Mouse (Mus musculus) cerebellum, postnatal 4 days (tissue): Measurements from ENCODE around the gene Fat2.
A peak's percentile ranks its signal among the peaks of the same experiment; 100 is the strongest.

Experiments used
- DNase-seq, 2 experiments: peaks; one replicate each; pipeline ENCODE4 v3.0.0; 2022; ENCODE audit warnings: low spot score in 2 of 2, mixed read lengths in 1 of 2

Fat2 gene

GRCm38 (mm10) chr11:55329868-55330772 lies 6.2 kb downstream of the Fat2 start:
- DNase-seq = no peak

- no peak for DNase-seq
Observed at GRCm38 (mm10) chr11:55327558-55328409, 8.6 kb downstream of the Fat2 start.

GRCm38 (mm10) chr11:55327111-55327510 lies 9.3 kb downstream of the Fat2 start:
- no peak for DNase-seq

DNA sequence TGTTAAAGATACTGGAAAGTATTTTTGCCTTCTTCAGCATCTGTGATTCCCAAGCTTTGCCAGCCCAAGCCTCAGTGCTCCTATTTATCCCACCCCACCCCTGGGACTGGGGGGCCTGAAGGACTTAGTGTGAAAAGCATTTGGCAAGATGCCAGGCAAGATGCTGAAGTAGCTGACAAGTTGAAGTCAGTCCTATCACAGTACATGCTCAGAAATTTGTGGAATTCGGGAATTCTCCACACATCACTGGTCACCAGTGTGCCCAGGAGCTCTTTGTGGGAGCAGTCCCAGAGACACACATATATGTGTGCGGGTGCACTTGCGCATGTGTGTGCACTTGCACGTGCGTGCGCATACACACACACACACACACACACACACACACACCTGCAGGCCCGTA lies 10.2 kb downstream of the Fat2 start:
- DNase-seq = no peak

- peak in 1 of 2 experiments; percentile 65 for DNase-seq
Observed at GRCm38 (mm10) chr11:55323854-55324253, 12.5 kb downstream of the Fat2 start.

GRCm38 (mm10) chr11:55320990-55321389 lies 15.4 kb downstream of the Fat2 start:
- DNase-seq = no peak

DNA sequence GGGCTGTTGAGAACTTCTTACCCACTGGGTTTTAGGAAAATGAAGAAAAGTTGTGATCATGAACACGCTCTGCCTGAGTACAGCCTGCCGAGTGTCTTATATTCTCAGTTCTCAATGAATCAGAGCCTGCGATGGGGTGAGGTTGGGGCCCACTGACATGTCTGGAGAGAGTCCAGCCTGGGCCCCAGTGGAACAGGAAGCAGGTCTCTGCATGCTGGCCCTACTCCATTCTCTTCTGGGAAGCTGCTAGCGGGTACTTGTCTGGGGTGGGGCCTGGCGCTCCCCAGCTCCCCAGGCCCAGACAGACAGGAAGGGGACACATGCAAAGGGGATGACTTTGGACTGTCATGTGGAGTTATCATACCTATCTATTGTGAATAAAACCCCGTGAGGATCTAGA lies 20.4 kb downstream of the Fat2 start:
- no peak for DNase-seq

- DNase-seq = no peak
Observed at GRCm38 (mm10) chr11:55314704-55315047, 21.7 kb downstream of the Fat2 start.

DNA sequence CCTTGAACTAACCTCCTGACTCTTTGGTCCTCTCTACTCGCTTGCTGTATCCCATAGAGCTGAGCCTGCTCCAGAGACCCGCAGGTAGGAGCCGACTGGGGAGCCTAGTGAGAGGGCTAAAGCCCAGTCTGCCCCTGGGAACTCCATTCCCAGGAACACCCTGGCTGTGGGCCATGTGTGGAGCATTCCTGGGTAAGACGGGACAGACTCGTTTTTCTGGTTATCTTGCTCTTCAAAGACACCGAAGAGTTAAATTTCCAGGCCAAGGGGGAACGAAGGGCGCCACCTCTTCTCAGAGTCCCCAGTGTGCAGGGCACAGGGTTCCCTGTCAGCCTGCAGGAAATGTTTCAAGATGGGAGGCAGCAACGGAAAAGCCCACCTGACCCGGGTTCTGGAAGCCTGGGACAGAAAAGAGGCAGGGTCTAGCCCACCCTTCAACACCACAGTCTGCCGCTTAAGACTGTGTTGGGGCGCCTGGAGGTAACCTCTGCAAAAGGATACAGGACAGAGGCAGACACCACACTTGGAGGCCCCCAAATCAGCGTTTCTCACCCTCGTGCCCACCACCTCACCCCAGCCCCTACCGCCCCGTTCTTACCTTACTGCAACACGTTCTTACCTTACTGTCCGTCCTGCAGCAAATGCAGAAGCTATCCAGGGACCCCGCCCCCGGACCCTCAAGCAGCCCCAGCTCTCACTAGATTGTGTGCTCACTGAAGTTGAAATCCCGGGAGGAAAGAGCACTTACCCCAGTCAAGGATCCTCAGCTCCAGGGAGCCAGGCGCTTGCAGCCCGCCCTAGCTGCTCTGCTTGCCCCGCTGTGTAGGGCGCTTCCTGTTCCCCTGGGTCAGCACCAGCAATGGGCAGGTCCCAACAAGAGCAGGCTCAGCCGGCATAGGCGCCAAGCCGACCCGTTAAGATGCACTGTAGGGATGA lies 22.3 kb downstream of the Fat2 start:
- no peak for DNase-seq

- no peak for DNase-seq
Observed at GRCm38 (mm10) chr11:55302350-55302749, 34.0 kb downstream of the Fat2 start.

- DNase-seq = no peak
Observed at GRCm38 (mm10) chr11:55293179-55293578, 43.2 kb downstream of the Fat2 start.

GRCm38 (mm10) chr11:55291901-55292300 lies 44.5 kb downstream of the Fat2 start:
- no peak for DNase-seq

GRCm38 (mm10) chr11:55289851-55290391 lies 46.4 kb downstream of the Fat2 start:
- DNase-seq = no peak

- peak in 1 of 2 experiments; percentile 45 for DNase-seq
Observed at GRCm38 (mm10) chr11:55274756-55275155, 61.6 kb downstream of the Fat2 start.

DNA sequence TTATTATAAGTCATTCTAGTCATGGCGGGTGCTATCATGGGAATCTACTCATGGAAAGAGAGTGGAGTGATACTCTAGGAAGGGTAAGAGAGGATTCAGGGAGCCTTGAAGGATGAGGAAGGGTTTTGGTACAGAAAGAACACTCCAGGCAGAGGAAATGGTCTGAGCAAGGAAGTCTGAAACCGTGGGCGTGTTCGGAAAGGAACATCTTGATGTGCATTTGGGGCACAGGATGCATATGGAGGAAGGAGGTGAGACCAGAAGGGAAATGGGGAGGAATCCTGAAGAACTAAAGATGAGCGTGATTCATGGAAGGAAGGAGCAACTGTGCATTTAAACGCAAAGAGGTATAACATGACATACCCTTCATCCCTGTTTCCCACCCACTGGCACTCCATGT lies 67.8 kb downstream of the Fat2 start:
- DNase-seq = no peak

DNA sequence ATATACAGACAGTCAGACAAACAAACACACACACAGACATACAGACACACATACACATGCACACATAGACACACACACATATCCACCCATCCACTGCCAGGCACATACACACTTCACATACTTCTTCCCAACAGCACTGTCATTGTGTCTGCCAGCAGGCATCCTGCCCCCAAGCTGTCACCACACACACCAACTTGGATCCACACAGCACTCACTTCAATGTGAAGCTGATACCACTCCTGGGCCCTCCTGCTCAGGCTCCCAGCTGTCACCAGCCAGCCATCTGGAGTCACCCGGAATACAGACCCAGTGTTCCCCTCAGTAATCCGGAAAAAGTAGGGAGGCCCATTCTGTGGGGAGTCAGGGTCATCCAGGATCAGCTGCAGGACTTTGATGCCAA lies 70.7 kb downstream of the Fat2 start:
- DNase-seq = no peak

DNA sequence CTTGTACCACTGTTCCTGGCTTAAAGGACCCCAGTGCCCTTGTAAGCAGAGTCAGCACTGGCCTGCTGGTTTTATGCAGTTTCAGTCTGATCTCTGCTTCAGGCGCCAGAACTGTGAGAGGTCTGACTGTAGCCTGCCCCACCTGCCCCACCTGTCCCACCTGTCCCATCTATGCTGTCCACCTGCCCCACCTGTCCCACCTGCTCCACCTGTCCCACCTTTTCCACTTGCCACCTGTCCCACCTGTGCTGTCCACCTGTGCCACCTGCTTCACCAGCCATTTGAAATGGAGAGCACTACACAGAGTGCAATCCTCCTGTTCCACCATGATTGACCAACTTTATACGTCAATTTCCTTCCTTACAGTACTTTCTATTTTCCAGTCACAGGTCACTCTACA lies 72.0 kb downstream of the Fat2 start:
- no peak for DNase-seq

DNA sequence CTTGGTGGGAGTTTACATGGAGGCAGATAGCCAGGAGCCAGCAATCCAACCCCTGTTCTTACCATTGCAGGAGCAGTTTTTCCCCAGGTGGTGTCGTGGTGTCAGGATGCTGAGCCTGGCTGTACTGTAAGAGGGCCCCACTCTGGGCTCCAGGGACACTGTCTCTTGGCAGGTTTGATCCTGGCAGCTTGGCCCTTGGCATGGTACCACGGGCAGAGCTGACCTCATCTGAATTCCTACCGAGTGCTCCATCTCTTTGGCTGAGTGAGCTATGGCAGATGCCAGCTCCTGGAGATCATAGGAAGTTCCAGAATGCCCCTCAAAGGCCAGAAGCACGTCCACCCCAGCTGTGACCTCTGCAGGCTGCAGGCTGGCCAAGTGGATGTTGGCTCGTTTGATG lies 74.4 kb downstream of the Fat2 start:
- peak; percentile 43 to 82 for DNase-seq

DNA sequence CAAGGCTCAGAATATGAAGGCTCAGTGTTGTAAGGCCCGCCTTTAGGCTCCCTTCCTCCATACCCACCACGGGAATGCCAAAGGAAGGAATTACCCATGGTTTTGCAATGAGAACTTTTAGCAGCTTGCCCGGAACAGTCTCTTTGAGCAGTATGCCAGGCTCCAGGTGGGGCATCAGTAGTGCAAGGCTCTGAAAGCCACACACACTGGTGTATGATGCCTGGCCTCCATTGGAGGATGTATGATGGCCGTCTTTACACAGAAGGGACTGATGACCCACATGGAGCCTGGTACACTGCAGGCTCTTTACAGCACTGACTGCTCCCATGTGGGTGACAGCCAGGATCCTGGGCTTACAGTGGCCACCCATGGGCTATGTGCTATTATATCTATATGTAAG lies 75.3 kb downstream of the Fat2 start:
- no peak for DNase-seq

GRCm38 (mm10) chr11:55253391-55253790 lies 83.0 kb downstream of the Fat2 start:
- DNase-seq = no peak

GRCm38 (mm10) chr11:55250527-55250926 lies 85.8 kb downstream of the Fat2 start:
- DNase-seq = no peak
